16 mouse cellular contexts compared by ENCODE assay signal in genomic region chr13:92635040-92635439, GRCm38 (mm10). TPM values are rescaled to one million over a fixed set of nuclear protein-coding genes. Genes with fewer than 3 reads are reported as not detected.
DNase-seq lines count a peak whose midpoint lies in the region; ATAC-seq and TF ChIP-seq lines count a peak whose summit lies in the region.
"Had no signal": no experiment of that assay in that cellular context is flagged by ENCODE, and none has a peak within 500 bp of the region (broad histone marks: within the 10 kb centered on the region; RNA-seq: fewer than 3 reads in every experiment).

No protein-coding gene starts in this region.

- H3K9me3 ChIP-seq in heart, embryonic 15.5 days (replicated peaks) = no peaks in the 10 kb centered on the region
- no peaks in the 10 kb centered on the region for H3K9me3 ChIP-seq in lung, embryonic 14.5 days (ENCODE audit: low read depth, low read length)
- no peaks in the 10 kb centered on the region for H3K9me3 ChIP-seq in embryonic facial prominence, embryonic 12.5 days
- no peaks in the 10 kb centered on the region for H3K9me3 ChIP-seq in limb, embryonic 12.5 days
- H3K9me3 ChIP-seq: midbrain, embryonic 13.5 days had no signal

- peaks cover 18% of the 10 kb centered on the region for H3K4me1 ChIP-seq in heart, embryonic 15.5 days (replicated peaks)
- H3K4me1 ChIP-seq in lung, embryonic 14.5 days (ENCODE audit: insufficient read depth) = peaks cover 48% of the 10 kb centered on the region
- peaks cover 50% of the 10 kb centered on the region for H3K4me1 ChIP-seq in embryonic facial prominence, embryonic 12.5 days
- H3K4me1 ChIP-seq in limb, embryonic 12.5 days (replicated peaks) = peaks cover 67% of the 10 kb centered on the region

- no peak overlapping the region for H3K4me3 ChIP-seq in heart, embryonic 15.5 days
- H3K4me3 ChIP-seq in lung, embryonic 14.5 days (ENCODE audit: low read depth, low read length) = no peak overlapping the region
- H3K4me3 ChIP-seq in embryonic facial prominence, embryonic 12.5 days = no peak overlapping the region
- H3K4me3 ChIP-seq in limb, embryonic 12.5 days (replicated peaks) = no peak overlapping the region
- H3K4me3 ChIP-seq: midbrain, embryonic 13.5 days had no signal

- no peak overlapping the region for H3K4me2 ChIP-seq in heart, embryonic 15.5 days
- H3K4me2 ChIP-seq in lung, embryonic 14.5 days = no peak overlapping the region
- H3K4me2 ChIP-seq in embryonic facial prominence, embryonic 12.5 days (replicated peaks) = no peak overlapping the region
- no peak overlapping the region for H3K4me2 ChIP-seq in limb, embryonic 12.5 days
- H3K4me2 ChIP-seq: midbrain, embryonic 13.5 days had no signal

- TF ChIP-seq CTCF in lung, embryonic 14.5 days (IDR thresholded peaks at IDR 0.05; ENCODE audit: low read depth) = no peak

- no peaks in the 10 kb centered on the region for H3K36me3 ChIP-seq in heart, embryonic 15.5 days
- H3K36me3 ChIP-seq in lung, embryonic 14.5 days (ENCODE audit: insufficient read depth) = no peaks in the 10 kb centered on the region
- H3K36me3 ChIP-seq in embryonic facial prominence, embryonic 12.5 days = no peaks in the 10 kb centered on the region
- H3K36me3 ChIP-seq in limb, embryonic 12.5 days = no peaks in the 10 kb centered on the region
- H3K36me3 ChIP-seq: midbrain, embryonic 13.5 days had no signal

- 0 out of 2 replicates have a peak overlapping the region, but pooled peaks have one; percentile 32 for H3K27ac ChIP-seq in heart, embryonic 15.5 days
- 0 out of 2 replicates have a peak overlapping the region, but pooled peaks have one; percentile 0 for H3K27ac ChIP-seq in lung, embryonic 14.5 days (ENCODE audit: low read depth)
- 0 out of 2 replicates have a peak overlapping the region, but pooled peaks have one; percentile 87 for H3K27ac ChIP-seq in embryonic facial prominence, embryonic 12.5 days
- H3K27ac ChIP-seq in limb, embryonic 12.5 days = 0 out of 2 replicates have a peak overlapping the region, but pooled peaks have one; percentile 19
- H3K27ac ChIP-seq: midbrain, embryonic 13.5 days had no signal

- H3K9ac ChIP-seq in heart, embryonic 15.5 days = no peak overlapping the region
- H3K9ac ChIP-seq in lung, embryonic 14.5 days = no peak overlapping the region
- no peak overlapping the region for H3K9ac ChIP-seq in embryonic facial prominence, embryonic 12.5 days
- no peak overlapping the region for H3K9ac ChIP-seq in limb, embryonic 12.5 days (replicated peaks)
- H3K9ac ChIP-seq: midbrain, embryonic 13.5 days had no signal

- no peaks in the 10 kb centered on the region for H3K27me3 ChIP-seq in heart, embryonic 15.5 days
- no peaks in the 10 kb centered on the region for H3K27me3 ChIP-seq in lung, embryonic 14.5 days (ENCODE audit: insufficient read depth, low read length)
- no peaks in the 10 kb centered on the region for H3K27me3 ChIP-seq in embryonic facial prominence, embryonic 12.5 days
- no peaks in the 10 kb centered on the region for H3K27me3 ChIP-seq in limb, embryonic 12.5 days
- H3K27me3 ChIP-seq: midbrain, embryonic 13.5 days had no signal

- ATAC-seq in heart, embryonic 15.5 days (replicated peaks; ENCODE audit: insufficient number of reproducible peaks, insufficient read depth, low FRiP score, low read depth) = no peak
- no peak for ATAC-seq in lung, embryonic 14.5 days (ENCODE audit: insufficient read depth)
- no peak for ATAC-seq in embryonic facial prominence, embryonic 12.5 days (ENCODE audit: insufficient number of reproducible peaks, insufficient read depth, low FRiP score, low TSS enrichment)
- ATAC-seq in limb, embryonic 12.5 days (ENCODE audit: insufficient number of reproducible peaks, insufficient read depth, low FRiP score, low TSS enrichment, low read depth) = no peak
- ATAC-seq: midbrain, embryonic 13.5 days had no signal

- no peak for DNase-seq in heart, adult 8-10 months (ENCODE audit: low spot score)
- no peak for DNase-seq in lung, embryonic 14.5 days
- DNase-seq in lung, postnatal 25 days (ENCODE audit: low spot score) = no peak
- DNase-seq in urinary bladder, postnatal 10 days (ENCODE audit: low spot score) = no peak
- DNase-seq: adrenal gland, adult 2 months; cerebellum, postnatal 36 days; right cerebral cortex, postnatal 25 days; thymus, postnatal 14 days had no signal

- 60% methylated on average over 2 of the region's 2 CpGs for WGBS in heart, embryonic 15.5 days
- WGBS in lung, embryonic 14.5 days = 39% methylated on average over 2 of the region's 2 CpGs
- WGBS in embryonic facial prominence, embryonic 12.5 days = 29% methylated on average over 2 of the region's 2 CpGs
- WGBS in limb, embryonic 12.5 days = 34% methylated on average over 2 of the region's 2 CpGs

RNA-seq across cellular contexts. Expression of gene Serinc5, which starts 24.1 kb away (rescaled TPM):
- 9.6 and 11.3 TPM in 2 replicates for polyA plus RNA-seq in heart, embryonic 15.5 days (2015; fragmentation: Nextera tagmentation; extraction: Ambion mirVana)
- 10 to 100 TPM; 10.2 to 11.8 (median 11.0) TPM for total RNA-seq in heart, adult 8-10 months (2022)
- polyA plus RNA-seq in lung, embryonic 14.5 days (2014; fragmentation: Nextera tagmentation; extraction: Ambion mirVana) = 22.0 and 22.5 TPM in 2 replicates
- polyA plus RNA-seq in embryonic facial prominence, embryonic 12.5 days (2016; fragmentation: Nextera tagmentation; extraction: Ambion mirVana) = 12.0 and 12.4 TPM in 2 replicates
- polyA plus RNA-seq in limb, embryonic 12.5 days (2016; fragmentation: Nextera tagmentation; extraction: Ambion mirVana) = 10.2 and 11.0 TPM in 2 replicates

RNA-seq across cellular contexts. Expression of gene Spz1, which starts 59.1 kb away (rescaled TPM):
- polyA plus RNA-seq in heart, embryonic 15.5 days (2015; fragmentation: Nextera tagmentation; extraction: Ambion mirVana) = not detected in 2 replicates
- total RNA-seq in heart, adult 8-10 months (2022) = not detected
- polyA plus RNA-seq in lung, embryonic 14.5 days (2014; fragmentation: Nextera tagmentation; extraction: Ambion mirVana) = not detected in 2 replicates
- not detected in 2 replicates for polyA plus RNA-seq in embryonic facial prominence, embryonic 12.5 days (2016; fragmentation: Nextera tagmentation; extraction: Ambion mirVana)
- not detected in 2 replicates for polyA plus RNA-seq in limb, embryonic 12.5 days (2016; fragmentation: Nextera tagmentation; extraction: Ambion mirVana)
- total RNA-seq: adrenal gland, adult 2 months; hematopoietic stem cell, adult 5-6 weeks had no signal
- polyA plus RNA-seq: adrenal gland, adult 2 months; liver, embryonic 16.5 days; midbrain, embryonic 13.5 days; neural tube, embryonic 14.5 days; stomach, embryonic 14.5 days had no signal

Comparison
In these comparisons a context has a peak if more than half of its experiments do, and no peak if none do; other contexts are left out.
1. H3K27ac ChIP-seq: peak in every context shown above with its lines; median percentile 87 in embryonic facial prominence, embryonic 12.5 days; 32 in heart, embryonic 15.5 days; 19 in limb, embryonic 12.5 days; 0 in lung, embryonic 14.5 days.